Mouse (Mus musculus) olfactory bulb, adult 2 months (tissue): Measurements from ENCODE around the gene Tsga10ip.

ENCODE experiments used
- CTCF ChIP-seq: fragments of 200-500 bp; IDR thresholded peaks from 2 replicates; pipeline ENCODE4 v1.5.1; 2012; ENCODE audit warnings: low read depth, mild to moderate bottlenecking, low read length, moderate library complexity; ENCODE audit not compliant: insufficient read depth
- POLR2A ChIP-seq: fragments of 200-500 bp; IDR thresholded peaks from 2 replicates; pipeline ENCODE4 v1.6.1; 2012; ENCODE audit warnings: mild to moderate bottlenecking, low read depth, low read length, moderate library complexity; ENCODE audit not compliant: insufficient read depth

DNA sequence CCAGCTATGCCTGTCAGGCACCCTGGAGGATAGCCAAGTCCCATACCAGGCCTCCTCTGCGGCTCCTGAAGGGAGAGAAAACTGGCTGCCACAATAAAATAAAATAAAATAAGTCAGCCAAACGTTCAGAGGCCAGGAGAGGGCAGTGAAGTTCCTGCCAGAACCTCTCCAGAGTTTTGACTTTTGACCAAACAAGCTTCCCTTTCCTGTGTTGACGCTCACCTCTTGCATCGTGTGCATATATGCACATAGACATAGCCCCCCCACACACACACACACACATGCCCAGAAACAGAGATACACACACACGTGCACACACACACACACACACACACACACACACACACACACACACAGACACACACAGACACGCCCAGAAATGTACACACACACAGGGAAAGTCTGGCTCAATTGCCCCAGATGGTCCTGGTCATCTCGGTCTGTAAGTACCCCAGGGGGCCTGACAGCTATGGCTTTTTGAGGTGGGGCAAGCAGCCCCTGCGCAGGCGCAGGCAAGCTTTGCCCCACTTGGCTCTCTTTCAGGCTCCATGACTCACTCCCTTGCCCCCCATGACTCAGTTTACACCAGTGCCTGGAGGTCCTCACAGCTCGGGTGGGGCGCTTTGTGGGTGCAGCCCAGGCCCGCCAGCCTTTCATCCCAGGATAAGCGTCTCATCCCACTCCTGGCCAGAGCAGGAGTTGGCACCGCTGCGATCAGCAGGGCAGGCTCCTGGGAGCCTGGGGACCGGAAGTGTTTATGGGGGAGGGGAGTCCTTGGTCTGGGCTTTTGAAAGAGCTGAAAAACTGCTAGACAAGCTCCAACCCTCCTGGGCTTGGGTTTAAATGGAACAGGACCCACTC lies 30.9 kb upstream of the Tsga10ip start:
- TF ChIP-seq CTCF (no peak), POLR2A (no peak)
